Mouse (Mus musculus): ENCODE results near the gene Rngtt. TPM values are rescaled to one million over a fixed set of nuclear protein-coding genes. Genes with fewer than 3 reads are reported as not detected.

The Rngtt gene
- polyA plus RNA-seq, 1 experiment from 2014 or later = 23.6 TPM

GRCm38 (mm10) chr4:33332956-33333455 is 22.9 kb downstream of the Rngtt start:
- no peak overlapping the region for H3K4me2 ChIP-seq
- ATAC-seq = no peak
- peaks cover 10% of the 10 kb centered on the region for H3K4me1 ChIP-seq
- H3K4me3 ChIP-seq = no peak overlapping the region
- no peaks in the 10 kb centered on the region for H3K27me3 ChIP-seq (replicated peaks)
- WGBS (ENCODE audit: insufficient replicate concordance) = 93% methylated on average over 1 of the region's 1 CpGs
- no peaks in the 10 kb centered on the region for H3K9me3 ChIP-seq (replicated peaks)
- H3K27ac ChIP-seq = no peak overlapping the region
- H3K36me3 ChIP-seq = peaks cover 76% of the 10 kb centered on the region
- H3K9ac ChIP-seq = no peak overlapping the region

DNA sequence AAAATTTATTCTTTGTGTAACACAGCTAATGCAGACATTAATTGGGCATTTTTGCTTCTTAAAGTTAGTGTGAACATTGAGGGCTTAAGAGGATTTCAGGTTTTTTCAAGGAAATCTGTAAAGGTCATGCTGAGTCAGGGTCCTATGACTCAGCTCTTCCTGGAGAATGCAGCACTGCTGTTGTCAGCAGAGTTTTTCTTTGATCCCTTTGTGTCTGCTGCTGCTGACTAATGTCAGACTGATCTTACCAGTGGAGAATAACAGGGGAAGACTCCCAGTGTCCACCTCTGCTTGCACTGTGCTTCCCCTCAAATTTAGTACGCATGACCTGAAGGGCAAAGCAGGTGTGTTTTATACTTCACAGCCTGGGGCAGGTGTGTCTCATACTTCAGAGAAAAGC is 27.9 kb downstream of the Rngtt start:
- ATAC-seq = peak; percentile 84
- no peak overlapping the region for H3K4me2 ChIP-seq
- H3K9ac ChIP-seq = no peak overlapping the region
- H3K4me3 ChIP-seq = no peak overlapping the region
- H3K27me3 ChIP-seq (replicated peaks) = no peaks in the 10 kb centered on the region
- no peaks in the 10 kb centered on the region for H3K9me3 ChIP-seq (replicated peaks)
- H3K36me3 ChIP-seq = peaks cover 76% of the 10 kb centered on the region
- H3K4me1 ChIP-seq = peaks cover 11% of the 10 kb centered on the region
- 87% methylated on average over 1 of the region's 1 CpGs for WGBS (ENCODE audit: insufficient replicate concordance)
- peak overlapping the region; percentile 79 for H3K27ac ChIP-seq

DNA sequence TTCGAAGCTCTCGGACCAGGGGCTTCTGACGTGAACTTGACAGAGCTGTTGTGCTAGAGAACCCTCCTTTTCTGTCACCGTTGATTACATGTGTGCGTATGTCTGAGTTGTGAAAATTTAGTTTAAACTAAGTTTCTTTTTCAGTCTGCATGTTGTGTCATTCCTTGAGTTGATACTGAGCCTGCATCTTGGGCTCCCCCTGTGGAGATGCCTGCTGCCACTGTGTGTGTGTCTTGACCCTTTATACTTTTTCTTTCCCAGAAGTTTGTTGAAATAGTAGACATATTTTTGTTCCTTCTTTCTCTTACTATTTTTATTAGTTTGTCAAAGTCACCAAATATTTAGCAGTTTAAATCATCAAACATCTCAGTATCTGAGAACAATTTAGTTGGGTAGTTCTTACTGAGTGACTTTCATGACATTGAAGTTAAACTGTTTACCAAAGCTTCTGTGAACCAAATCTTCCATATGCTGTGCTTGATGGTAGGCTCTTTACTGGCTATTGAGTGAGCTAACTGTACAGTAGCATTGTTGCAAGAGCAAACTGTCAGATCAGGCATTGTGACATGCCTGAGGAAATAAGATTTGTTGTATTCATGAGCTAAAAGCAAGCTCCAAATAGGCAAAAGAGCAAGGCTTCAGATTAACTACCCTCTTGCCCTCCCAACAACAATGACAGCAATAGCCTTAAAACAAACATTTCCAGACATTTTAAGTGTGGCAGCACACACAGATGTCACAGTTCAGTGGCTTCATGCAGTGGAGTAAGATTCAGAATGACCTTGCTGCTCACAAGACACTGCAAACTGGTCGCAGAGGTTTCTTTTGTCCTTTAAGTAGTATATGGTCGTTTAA is 33.0 kb downstream of the Rngtt start:
- ATAC-seq = no peak
- Histone ChIP-seq H3K9me3 (replicated peaks) (no peaks in the 10 kb centered on the region), H3K4me2 (peak overlapping the region; percentile 37), H3K9ac (0 out of 2 replicates have a peak overlapping the region, but pooled peaks have one; percentile 17), H3K4me1 (peaks cover 21% of the 10 kb centered on the region), H3K27me3 (replicated peaks) (no peaks in the 10 kb centered on the region), H3K36me3 (peaks cover 59% of the 10 kb centered on the region), H3K27ac (peak overlapping the region; percentile 84), H3K4me3 (no peak overlapping the region)
- 83% methylated on average over 7 of the region's 7 CpGs for WGBS (ENCODE audit: insufficient replicate concordance)

DNA sequence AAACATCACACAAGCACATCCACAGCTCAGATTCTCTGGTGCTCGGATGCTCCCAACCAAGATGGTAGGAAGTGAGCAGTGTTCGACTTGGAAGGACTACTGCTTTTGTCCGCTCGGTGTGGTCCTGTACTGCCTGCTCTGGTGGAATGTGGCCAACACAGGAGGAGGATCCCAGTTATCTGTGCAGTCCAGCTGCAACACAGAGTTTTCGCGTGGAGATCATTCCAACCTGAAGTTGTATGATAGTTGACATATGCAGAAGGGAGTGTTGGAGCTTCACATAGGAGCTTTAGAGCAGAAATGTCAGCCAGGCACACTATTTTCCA is 33.6 kb downstream of the Rngtt start:
- ATAC-seq = peak; percentile 96
- H3K27me3 ChIP-seq (replicated peaks) = no peaks in the 10 kb centered on the region
- H3K4me2 ChIP-seq = peak overlapping the region; percentile 37
- H3K9me3 ChIP-seq (replicated peaks) = no peaks in the 10 kb centered on the region
- peaks cover 15% of the 10 kb centered on the region for H3K4me1 ChIP-seq
- H3K4me3 ChIP-seq = no peak overlapping the region
- peak overlapping the region; percentile 84 for H3K27ac ChIP-seq
- H3K9ac ChIP-seq = 0 out of 2 replicates have a peak overlapping the region, but pooled peaks have one; percentile 17
- 61% methylated on average over 6 of the region's 6 CpGs for WGBS (ENCODE audit: insufficient replicate concordance)
- peaks cover 59% of the 10 kb centered on the region for H3K36me3 ChIP-seq

GRCm38 (mm10) chr4:33363451-33363850 is 53.3 kb downstream of the Rngtt start:
- Histone ChIP-seq H3K27me3 (replicated peaks) (no peaks in the 10 kb centered on the region), H3K4me1 (no peaks in the 10 kb centered on the region), H3K9me3 (replicated peaks) (no peaks in the 10 kb centered on the region), H3K4me2 (no peak overlapping the region), H3K36me3 (peaks cover 23% of the 10 kb centered on the region), H3K9ac (no peak overlapping the region), H3K27ac (no peak overlapping the region), H3K4me3 (no peak overlapping the region)
- ATAC-seq = no peak

- Histone ChIP-seq H3K9ac (no peak overlapping the region), H3K27me3 (replicated peaks) (no peaks in the 10 kb centered on the region), H3K4me3 (no peak overlapping the region), H3K27ac (no peak overlapping the region), H3K9me3 (replicated peaks) (no peaks in the 10 kb centered on the region), H3K4me2 (no peak overlapping the region), H3K4me1 (peaks cover 10% of the 10 kb centered on the region; the same call in 1 of the 2 replicates), H3K36me3 (peaks cover 12% of the 10 kb centered on the region)
- 66% methylated on average over 6 of the region's 6 CpGs for WGBS (ENCODE audit: insufficient replicate concordance)
- ATAC-seq = no peak
Measured at GRCm38 (mm10) chr4:33374916-33375315, 64.8 kb downstream of the Rngtt start.

GRCm38 (mm10) chr4:33377642-33378041 is 67.5 kb downstream of the Rngtt start:
- no peak overlapping the region for H3K4me2 ChIP-seq
- no peak overlapping the region for H3K4me3 ChIP-seq
- no peaks in the 10 kb centered on the region for H3K9me3 ChIP-seq (replicated peaks)
- H3K36me3 ChIP-seq = peaks cover 18% of the 10 kb centered on the region
- no peak overlapping the region for H3K27ac ChIP-seq
- no peak for ATAC-seq
- no peaks in the 10 kb centered on the region for H3K27me3 ChIP-seq (replicated peaks)
- no peak overlapping the region for H3K9ac ChIP-seq
- peaks cover 10% of the 10 kb centered on the region; the same call in 1 of the 2 replicates for H3K4me1 ChIP-seq

- no peaks in the 10 kb centered on the region for H3K27me3 ChIP-seq (replicated peaks)
- peaks cover 10% of the 10 kb centered on the region; the same call in 1 of the 2 replicates for H3K4me1 ChIP-seq
- H3K9me3 ChIP-seq (replicated peaks) = no peaks in the 10 kb centered on the region
- H3K4me3 ChIP-seq = no peak overlapping the region
- WGBS (ENCODE audit: insufficient replicate concordance) = 38% methylated on average over 6 of the region's 6 CpGs
- no peak overlapping the region for H3K9ac ChIP-seq
- ATAC-seq = peak; percentile 66
- no peak overlapping the region for H3K27ac ChIP-seq
- no peak overlapping the region for H3K4me2 ChIP-seq
- H3K36me3 ChIP-seq = peaks cover 21% of the 10 kb centered on the region
Measured at GRCm38 (mm10) chr4:33378894-33379293, 68.8 kb downstream of the Rngtt start.

- no peak overlapping the region for H3K4me3 ChIP-seq
- H3K27me3 ChIP-seq (replicated peaks) = no peaks in the 10 kb centered on the region
- 75% methylated on average over 3 of the region's 3 CpGs for WGBS (ENCODE audit: insufficient replicate concordance)
- no peaks in the 10 kb centered on the region for H3K9me3 ChIP-seq (replicated peaks)
- H3K9ac ChIP-seq = no peak overlapping the region
- peaks cover 23% of the 10 kb centered on the region for H3K36me3 ChIP-seq
- no peak overlapping the region for H3K27ac ChIP-seq
- H3K4me1 ChIP-seq = no peaks in the 10 kb centered on the region
- no peak for ATAC-seq
- no peak overlapping the region for H3K4me2 ChIP-seq
Measured at GRCm38 (mm10) chr4:33388899-33389298, 78.8 kb downstream of the Rngtt start.

DNA sequence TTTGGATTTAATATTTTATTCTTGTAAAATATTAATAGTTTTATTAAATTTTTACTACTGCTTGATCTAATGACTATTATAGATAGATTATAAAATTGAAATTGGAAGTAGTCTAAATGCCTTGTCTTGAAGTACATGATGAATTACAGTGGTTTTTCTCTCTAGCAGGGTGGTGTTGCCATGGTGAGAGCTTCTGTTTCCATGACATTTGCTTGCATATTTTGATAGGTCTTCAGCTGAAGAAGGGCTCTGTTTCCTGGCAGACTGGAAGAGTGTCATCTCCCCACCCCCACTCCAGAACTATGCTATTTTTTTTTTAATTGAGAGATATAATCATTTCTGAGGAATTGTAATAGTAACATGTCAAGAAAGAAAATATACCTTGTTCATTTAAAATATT is 80.5 kb downstream of the Rngtt start:
- no peak overlapping the region for H3K9ac ChIP-seq
- peaks cover 27% of the 10 kb centered on the region for H3K36me3 ChIP-seq
- no peaks in the 10 kb centered on the region for H3K4me1 ChIP-seq
- H3K4me2 ChIP-seq = no peak overlapping the region
- H3K9me3 ChIP-seq (replicated peaks) = no peaks in the 10 kb centered on the region
- H3K4me3 ChIP-seq = no peak overlapping the region
- ATAC-seq = no peak
- H3K27me3 ChIP-seq (replicated peaks) = no peaks in the 10 kb centered on the region
- no peak overlapping the region for H3K27ac ChIP-seq

DNA sequence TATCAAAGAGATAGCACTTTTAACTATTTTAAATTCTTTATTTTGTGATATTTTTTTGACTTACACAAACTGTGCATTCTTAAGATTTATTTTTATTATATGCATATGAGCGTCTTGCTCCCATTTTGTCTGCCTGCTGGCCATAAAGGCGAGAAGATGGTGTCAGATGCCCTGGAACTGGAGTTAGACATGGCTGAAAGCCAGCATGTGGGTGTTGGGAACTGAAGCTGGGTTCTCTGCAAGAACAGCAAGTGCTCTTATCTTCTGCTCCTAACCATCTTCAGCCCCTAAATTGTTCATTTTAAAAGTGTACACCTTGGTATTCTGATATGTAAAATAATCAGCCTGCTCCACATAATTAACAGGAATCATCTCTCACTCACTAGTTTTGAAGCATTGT is 83.3 kb downstream of the Rngtt start:
- Histone ChIP-seq H3K4me3 (no peak overlapping the region), H3K9me3 (replicated peaks) (no peaks in the 10 kb centered on the region), H3K36me3 (peaks cover 16% of the 10 kb centered on the region), H3K9ac (no peak overlapping the region), H3K4me1 (no peaks in the 10 kb centered on the region), H3K27me3 (replicated peaks) (no peaks in the 10 kb centered on the region), H3K4me2 (no peak overlapping the region), H3K27ac (no peak overlapping the region)
- WGBS (ENCODE audit: insufficient replicate concordance) = 74% methylated on average over 2 of the region's 2 CpGs
- no peak for ATAC-seq

GRCm38 (mm10) chr4:33396222-33397176 is 86.4 kb downstream of the Rngtt start:
- peaks cover 16% of the 10 kb centered on the region for H3K36me3 ChIP-seq
- no peak overlapping the region for H3K4me3 ChIP-seq
- H3K9ac ChIP-seq = no peak overlapping the region
- H3K4me2 ChIP-seq = no peak overlapping the region
- peak; percentile 74; the same call in 1 of the 2 replicates for ATAC-seq
- H3K4me1 ChIP-seq = no peaks in the 10 kb centered on the region
- H3K9me3 ChIP-seq (replicated peaks) = no peaks in the 10 kb centered on the region
- 53% methylated on average over 3 of the region's 3 CpGs for WGBS (ENCODE audit: insufficient replicate concordance)
- H3K27ac ChIP-seq = no peak overlapping the region
- no peaks in the 10 kb centered on the region for H3K27me3 ChIP-seq (replicated peaks)
